Mouse (Mus musculus) heart, embryonic 13.5 days (tissue): ENCODE measurements at regions not wholly inside any gene's neighbourhood (a gene's known extent, or its start where the extent isn't known, plus 50 kb on each side); places are given as distances from the start of the nearest gene placed in this dataset.

Experiments
- ATAC-seq: fragments of 200-750 bp; cut with Nextera tagmentation; 2 replicates; pipeline ENCODE4 v1.8.0; 2017; ENCODE audit warnings: moderate TSS enrichment; ENCODE audit not compliant: insufficient number of reproducible peaks, low FRiP score, low TSS enrichment; ENCODE audit errors: extremely low read depth
- H3K27ac ChIP-seq: fragments of 300-500 bp; sonication (generic); replicated peaks from 2 replicates; pipeline ENCODE4 v1.5.1; 2015; ENCODE audit warnings: moderate library complexity, mild to moderate bottlenecking, inconsistent platforms
- H3K27me3 ChIP-seq: fragments of 300-500 bp; sonication (generic); replicated peaks from 2 replicates; pipeline ENCODE4 v1.6.1; 2015; ENCODE audit warnings: mild to moderate bottlenecking, inconsistent platforms
- H3K36me3 ChIP-seq: fragments of 300-500 bp; sonication (generic); 2 replicates; pipeline ENCODE4 v1.6.1; 2015; ENCODE audit warnings: mild to moderate bottlenecking, inconsistent platforms
- H3K4me1 ChIP-seq: fragments of 300-500 bp; sonication (generic); 2 replicates; pipeline ENCODE4 v1.6.1; 2015; ENCODE audit warnings: inconsistent platforms
- H3K4me2 ChIP-seq: fragments of 300-500 bp; sonication (generic); 2 replicates; pipeline ENCODE4 v1.6.1; 2015; ENCODE audit warnings: inconsistent platforms, mild to moderate bottlenecking, moderate library complexity
- H3K4me3 ChIP-seq: fragments of 300-500 bp; sonication (generic); 2 replicates; pipeline ENCODE4 v1.5.1; 2015; ENCODE audit warnings: moderate library complexity, mild to moderate bottlenecking, inconsistent platforms
- H3K9ac ChIP-seq: fragments of 300-500 bp; sonication (generic); 2 replicates; pipeline ENCODE4 v1.6.1; 2015; ENCODE audit warnings: inconsistent platforms, mild to moderate bottlenecking, moderate library complexity
- H3K9me3 ChIP-seq: fragments of 300-500 bp; sonication (generic); 2 replicates; pipeline ENCODE4 v1.6.1; 2016; ENCODE audit warnings: inconsistent platforms
- WGBS: fragments of 180-500 bp; shearing (Covaris S2); methylation state at CpG from one replicate; pipeline ENCODE4 v1.1.7; 2015; ENCODE audit warnings: mixed read lengths; 5-methylcytosine and 5-hydroxymethylcytosine counted together

GRCm38 (mm10) chr13:5302141-5302540 is 559.1 kb upstream of the Klf6 start:
- H3K4me2 ChIP-seq: no peak overlapping the region
- no peaks in the 10 kb centered on the region for H3K27me3 ChIP-seq
- H3K9me3 ChIP-seq: no peaks in the 10 kb centered on the region
- ATAC-seq: no peak
- H3K36me3 ChIP-seq: no peaks in the 10 kb centered on the region
- H3K4me3 ChIP-seq: no peak overlapping the region
- no peak overlapping the region for H3K9ac ChIP-seq
- H3K4me1 ChIP-seq: peaks cover 12% of the 10 kb centered on the region
- 23% methylated on average over 1 of the region's 1 CpGs for WGBS
- H3K27ac ChIP-seq: peak overlapping the region; percentile 43; the same call in 1 of the 2 replicates

DNA sequence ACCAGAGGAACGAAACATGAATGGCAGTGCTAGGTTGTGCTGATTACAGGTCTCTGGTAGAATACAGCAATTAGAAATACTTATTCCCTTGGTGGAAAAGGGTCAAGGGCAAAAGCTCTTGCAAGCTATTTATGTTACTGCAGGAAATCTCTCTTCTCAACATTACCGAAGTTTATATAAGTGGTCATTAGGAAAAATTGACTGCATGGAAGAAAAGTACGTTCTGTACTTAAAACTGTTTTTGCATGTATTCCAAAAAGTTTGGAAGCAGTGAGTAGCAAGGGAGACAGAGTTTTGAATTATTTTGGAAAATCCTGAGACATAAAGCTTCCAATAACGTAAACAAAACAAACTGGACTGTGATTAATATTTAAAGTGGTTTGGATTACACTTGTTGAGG is 554.6 kb upstream of the Klf6 start:
- Histone ChIP-seq H3K36me3 (no peaks in the 10 kb centered on the region), H3K4me3 (no peak overlapping the region), H3K27ac (no peak overlapping the region), H3K27me3 (no peaks in the 10 kb centered on the region), H3K9me3 (no peaks in the 10 kb centered on the region), H3K9ac (no peak overlapping the region), H3K4me2 (no peak overlapping the region), H3K4me1 (peaks cover 12% of the 10 kb centered on the region)
- WGBS: 71% methylated on average over 4 of the region's 4 CpGs
- ATAC-seq: no peak

GRCm38 (mm10) chr13:5313297-5313696 is 548.0 kb upstream of the Klf6 start:
- 50% methylated on average over 2 of the region's 2 CpGs for WGBS
- H3K27ac ChIP-seq: no peak overlapping the region

DNA sequence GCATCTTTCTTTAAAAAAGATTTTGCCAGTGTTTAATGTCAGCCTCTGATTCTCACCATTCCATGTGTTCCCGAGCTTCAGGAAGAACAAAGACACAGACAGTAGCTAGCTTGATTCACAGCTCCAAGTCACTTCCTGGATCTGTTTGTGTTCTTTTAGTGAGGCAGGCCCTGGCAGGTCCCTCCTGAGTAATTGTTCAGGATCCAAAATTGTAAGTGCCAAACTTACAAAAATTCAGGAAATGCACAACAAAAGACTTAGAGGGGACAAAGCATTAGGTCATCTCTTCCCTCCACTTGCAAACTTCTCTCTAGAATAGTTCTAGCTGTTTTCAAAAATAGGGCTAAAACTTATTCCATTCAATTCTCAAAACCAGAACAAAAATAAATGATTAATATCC is 546.3 kb upstream of the Klf6 start:
- Histone ChIP-seq H3K4me3 (no peak overlapping the region), H3K27me3 (no peaks in the 10 kb centered on the region), H3K9me3 (no peaks in the 10 kb centered on the region), H3K27ac (no peak overlapping the region), H3K36me3 (no peaks in the 10 kb centered on the region), H3K4me2 (no peak overlapping the region), H3K9ac (no peak overlapping the region), H3K4me1 (no peaks in the 10 kb centered on the region)
- ATAC-seq: no peak
- 39% methylated on average over 1 of the region's 1 CpGs for WGBS

More at GRCm38 (mm10) chr13:5313297-5313696, 548.0 kb upstream of the Klf6 start:
- no peaks in the 10 kb centered on the region for H3K4me1 ChIP-seq
- H3K4me2 ChIP-seq: no peak overlapping the region
- H3K9me3 ChIP-seq: no peaks in the 10 kb centered on the region
- ATAC-seq: no peak
- no peak overlapping the region for H3K9ac ChIP-seq
- no peaks in the 10 kb centered on the region for H3K27me3 ChIP-seq
- H3K4me3 ChIP-seq: no peak overlapping the region
- no peaks in the 10 kb centered on the region for H3K36me3 ChIP-seq

DNA sequence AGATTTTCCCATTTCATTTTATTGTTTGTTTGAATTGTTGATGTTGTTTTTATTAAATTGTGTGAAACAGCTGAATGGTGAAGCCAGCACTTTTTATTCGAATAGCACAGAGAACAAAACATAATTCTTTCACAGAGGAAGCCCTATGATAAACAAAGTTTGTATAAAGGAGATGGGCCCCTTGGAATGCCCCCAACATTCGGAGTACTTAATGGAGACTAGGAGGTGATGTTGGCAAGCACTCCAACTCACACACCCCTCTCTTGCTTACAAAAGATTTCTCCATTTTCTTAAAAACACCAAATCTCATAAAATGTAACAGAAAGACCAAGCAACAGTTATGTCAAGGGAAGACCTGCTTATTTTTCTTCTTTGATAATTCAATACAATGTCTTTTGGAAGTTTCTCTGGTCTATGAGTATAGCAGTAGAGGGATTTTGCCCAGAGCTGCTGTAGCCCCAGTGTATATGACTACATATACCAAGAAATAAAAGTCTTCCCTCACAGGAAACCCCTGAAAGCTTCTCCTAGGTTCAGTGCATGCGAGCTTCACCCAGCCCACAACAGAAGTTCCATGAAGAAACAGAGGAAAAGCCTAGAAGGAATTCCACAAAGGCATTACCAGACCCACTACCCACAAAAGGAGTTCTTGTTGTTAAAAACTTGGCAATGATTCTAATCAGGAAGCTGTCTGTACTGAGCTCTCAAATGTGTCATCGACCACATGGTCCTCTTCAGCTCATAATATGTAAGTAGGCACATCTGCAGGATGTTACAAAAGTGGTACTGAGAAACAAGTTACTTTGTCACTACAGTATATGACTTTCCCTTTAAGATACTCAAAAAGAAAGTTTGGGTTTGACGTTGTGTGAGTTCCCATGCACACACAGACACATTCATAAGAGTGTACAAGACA is 543.1 kb upstream of the Klf6 start:
- Histone ChIP-seq H3K4me2 (no peak overlapping the region), H3K27ac (no peak overlapping the region), H3K36me3 (no peaks in the 10 kb centered on the region), H3K27me3 (no peaks in the 10 kb centered on the region), H3K9me3 (no peaks in the 10 kb centered on the region), H3K9ac (no peak overlapping the region), H3K4me3 (no peak overlapping the region), H3K4me1 (no peaks in the 10 kb centered on the region)
- 63% methylated on average over 5 of the region's 5 CpGs for WGBS
- no peak for ATAC-seq

- no peak for ATAC-seq
- Histone ChIP-seq H3K27me3 (no peaks in the 10 kb centered on the region), H3K4me2 (no peak overlapping the region), H3K9me3 (no peaks in the 10 kb centered on the region), H3K27ac (no peak overlapping the region), H3K36me3 (no peaks in the 10 kb centered on the region), H3K4me1 (peaks cover 20% of the 10 kb centered on the region), H3K9ac (no peak overlapping the region), H3K4me3 (no peak overlapping the region)
- 21% methylated on average over 4 of the region's 4 CpGs for WGBS
Measured at GRCm38 (mm10) chr13:5345712-5346111, 515.6 kb upstream of the Klf6 start.

DNA sequence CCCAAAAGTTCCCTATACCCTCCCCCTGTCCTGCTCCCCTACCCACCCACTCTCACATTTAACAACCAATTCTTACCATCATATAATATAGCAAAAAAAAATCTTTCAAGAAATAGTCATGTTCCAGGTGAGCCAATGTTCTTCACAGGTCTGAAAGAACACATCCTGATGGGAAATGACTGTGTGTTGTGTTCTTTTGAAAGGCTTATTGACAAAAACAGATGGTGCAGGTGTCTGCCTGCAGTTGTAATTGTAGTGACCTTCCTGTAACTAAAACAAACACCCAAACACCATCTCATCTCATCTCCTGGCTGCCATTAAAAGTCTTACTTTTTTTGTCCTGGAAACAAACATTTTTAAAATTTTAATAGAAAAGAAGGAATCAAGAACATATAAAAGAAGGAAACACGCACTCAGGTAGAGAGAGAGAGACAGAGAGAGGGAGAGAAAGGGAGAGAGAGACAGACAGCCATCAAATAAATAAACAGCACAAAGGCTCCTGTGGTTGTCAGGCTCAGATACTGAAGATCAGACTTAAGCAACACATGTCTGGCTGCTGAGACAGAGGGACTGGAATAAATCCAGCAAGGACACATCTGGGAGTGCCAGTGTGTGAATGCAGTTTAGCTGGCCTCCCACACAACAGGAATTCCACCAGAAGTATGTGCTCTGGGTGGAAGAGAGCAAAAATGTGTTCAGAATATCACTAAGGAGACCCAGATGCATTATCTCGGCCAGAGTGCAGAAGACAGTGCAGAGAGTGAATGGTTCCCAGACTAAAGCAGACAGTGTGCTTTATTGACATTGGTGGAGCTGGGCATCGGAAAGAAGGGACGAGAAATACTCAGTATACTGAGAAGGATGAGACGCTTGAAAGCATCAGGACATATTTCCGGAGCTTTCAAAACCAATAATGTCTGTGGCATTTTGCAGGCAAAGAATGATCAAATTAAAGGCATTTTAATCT is 513.5 kb upstream of the Klf6 start:
- Histone ChIP-seq H3K36me3 (no peaks in the 10 kb centered on the region), H3K27ac (peak overlapping the region; percentile 58), H3K4me1 (peaks cover 17% of the 10 kb centered on the region), H3K27me3 (no peaks in the 10 kb centered on the region), H3K9ac (no peak overlapping the region), H3K4me2 (no peak overlapping the region), H3K4me3 (no peak overlapping the region), H3K9me3 (no peaks in the 10 kb centered on the region)
- 53% methylated on average over 6 of the region's 6 CpGs for WGBS
- ATAC-seq: no peak

- Histone ChIP-seq H3K4me2 (no peak overlapping the region), H3K27me3 (no peaks in the 10 kb centered on the region), H3K27ac (no peak overlapping the region), H3K4me3 (no peak overlapping the region), H3K36me3 (no peaks in the 10 kb centered on the region), H3K9ac (no peak overlapping the region), H3K4me1 (0 out of 2 replicates have a peak, but pooled peaks cover 6% of the 10 kb centered on the region), H3K9me3 (no peaks in the 10 kb centered on the region)
- WGBS: 76% methylated on average over 7 of the region's 7 CpGs
- no peak for ATAC-seq
Measured at GRCm38 (mm10) chr13:5367058-5367797, 494.1 kb upstream of the Klf6 start.

DNA sequence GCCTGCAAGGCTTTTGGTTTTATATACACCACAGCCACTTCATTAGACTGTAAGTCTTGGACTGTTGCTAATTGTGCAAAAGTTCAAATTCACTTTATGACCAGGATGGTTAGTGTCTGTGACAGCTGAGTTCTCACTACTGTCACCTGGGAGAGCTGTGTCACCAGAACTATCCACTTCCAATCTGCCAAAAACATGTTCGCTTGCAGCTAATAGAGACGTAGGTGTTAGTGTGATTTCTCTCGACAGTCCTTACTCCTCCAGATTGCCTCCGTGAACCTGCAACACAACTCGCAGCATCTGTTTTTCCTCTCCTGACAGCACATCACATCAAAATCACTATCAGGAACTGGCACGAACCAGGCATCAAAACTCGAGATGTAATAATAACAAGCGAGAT is 491.3 kb upstream of the Klf6 start:
- Histone ChIP-seq H3K4me3 (no peak overlapping the region), H3K4me1 (0 out of 2 replicates have a peak, but pooled peaks cover 6% of the 10 kb centered on the region), H3K27me3 (no peaks in the 10 kb centered on the region), H3K27ac (0 out of 2 replicates have a peak overlapping the region, but pooled peaks have one; percentile 5), H3K36me3 (no peaks in the 10 kb centered on the region), H3K4me2 (no peak overlapping the region), H3K9me3 (no peaks in the 10 kb centered on the region), H3K9ac (no peak overlapping the region)
- 25% methylated on average over 8 of the region's 8 CpGs for WGBS
- no peak for ATAC-seq

- H3K27me3 ChIP-seq: no peaks in the 10 kb centered on the region
- no peaks in the 10 kb centered on the region for H3K36me3 ChIP-seq
- no peak overlapping the region for H3K9ac ChIP-seq
- no peak overlapping the region for H3K4me2 ChIP-seq
- H3K27ac ChIP-seq: no peak overlapping the region
- no peak overlapping the region for H3K4me3 ChIP-seq
- no peaks in the 10 kb centered on the region for H3K9me3 ChIP-seq
- no peak for ATAC-seq
- H3K4me1 ChIP-seq: 0 out of 2 replicates have a peak, but pooled peaks cover 6% of the 10 kb centered on the region
Measured at GRCm38 (mm10) chr13:5373191-5373590, 488.1 kb upstream of the Klf6 start.
